Mouse (Mus musculus): ENCODE measurements around the gene Tigit.

DNA sequence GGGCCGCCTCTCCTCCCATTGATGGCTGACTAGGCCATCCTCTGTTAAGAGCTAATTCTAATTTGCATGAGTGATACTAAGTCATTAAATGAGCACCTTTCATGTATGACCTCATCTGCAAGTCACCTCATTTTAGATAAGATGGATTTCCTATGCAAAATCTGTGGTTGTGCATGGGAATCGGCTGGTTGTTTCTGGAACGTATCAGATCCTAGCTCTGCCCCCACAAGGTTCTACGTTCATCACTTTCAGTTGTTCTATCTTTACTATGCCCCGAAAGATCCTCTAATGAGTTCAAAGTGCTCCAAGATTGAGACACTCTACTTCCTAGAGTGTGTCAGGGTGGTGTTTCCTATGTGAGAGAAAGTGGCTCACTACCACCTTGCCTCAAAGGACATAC, 2.4 kb downstream of the Tigit start:
- TF ChIP-seq EP300 (IDR thresholded peaks at IDR 0.05; ENCODE audit: low read depth): no peak
- no peak for TF ChIP-seq CTCF (IDR thresholded peaks at IDR 0.05; ENCODE audit: low read depth)

Data from liver, embryonic 14.5 days (tissue).